Mouse (Mus musculus): ENCODE results near the gene Ddx39b.

GRCm38 (mm10) chr17:35278957-35279688, 37.6 kb downstream of the Ddx39b start:
- TF ChIP-seq CTCF (IDR thresholded peaks at IDR 0.05; ENCODE audit: low read depth) (no peak), EP300 (IDR thresholded peaks at IDR 0.05; ENCODE audit: low read depth) (no peak)
